Mouse (Mus musculus): ENCODE measurements at regions not wholly inside any gene's neighbourhood (a gene's known extent, or its start where the extent isn't known, plus 50 kb on each side); places are given as distances from the start of the nearest gene placed in this dataset.

DNA sequence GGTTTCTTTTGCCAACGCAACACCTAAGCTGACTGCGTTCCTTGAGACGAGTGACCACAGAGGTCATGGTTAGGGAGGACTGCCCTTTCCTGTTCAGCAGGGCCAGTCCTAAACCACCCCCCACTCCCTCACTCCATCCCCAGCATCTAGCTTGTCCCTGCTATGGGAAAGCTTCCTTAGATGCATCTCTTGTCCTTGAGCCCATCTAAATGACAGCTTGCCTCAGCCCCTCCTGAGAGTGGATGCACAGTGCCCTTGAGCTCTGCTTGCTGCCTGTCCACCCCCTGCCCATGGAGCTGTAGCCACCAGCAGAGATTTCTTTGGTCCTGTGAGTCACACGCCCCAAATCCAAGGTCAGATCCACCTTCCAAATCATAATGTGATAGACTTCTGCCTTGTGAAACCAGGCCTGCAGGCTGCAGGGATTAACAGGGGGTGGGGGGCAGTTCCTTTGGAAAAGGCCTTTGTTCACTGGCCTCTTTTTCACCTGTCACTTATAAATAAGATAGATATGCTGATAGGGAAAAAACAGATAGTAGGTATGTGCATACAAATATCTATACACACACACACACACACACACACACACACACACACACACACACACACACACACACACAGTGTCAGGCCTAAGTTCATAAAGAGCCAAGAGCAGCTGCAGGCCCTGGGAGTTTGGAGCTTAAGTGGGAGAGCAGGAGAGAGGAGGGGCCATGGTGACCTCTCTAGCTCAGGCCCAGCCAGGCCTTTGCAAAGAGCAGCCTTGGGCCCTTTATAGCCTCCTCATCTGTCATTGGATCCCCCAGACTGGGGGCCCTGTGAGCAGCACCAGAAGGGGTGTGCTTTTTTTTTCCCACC, 56.4 kb upstream of the Adra2c start:
- no peak for DNase-seq (ENCODE audit: low read depth, low spot score)

GRCm38 (mm10) chr5:35216271-35216670, 61.8 kb upstream of the Adra2c start:
- no peak for DNase-seq (ENCODE audit: low read depth, low spot score)

DNA sequence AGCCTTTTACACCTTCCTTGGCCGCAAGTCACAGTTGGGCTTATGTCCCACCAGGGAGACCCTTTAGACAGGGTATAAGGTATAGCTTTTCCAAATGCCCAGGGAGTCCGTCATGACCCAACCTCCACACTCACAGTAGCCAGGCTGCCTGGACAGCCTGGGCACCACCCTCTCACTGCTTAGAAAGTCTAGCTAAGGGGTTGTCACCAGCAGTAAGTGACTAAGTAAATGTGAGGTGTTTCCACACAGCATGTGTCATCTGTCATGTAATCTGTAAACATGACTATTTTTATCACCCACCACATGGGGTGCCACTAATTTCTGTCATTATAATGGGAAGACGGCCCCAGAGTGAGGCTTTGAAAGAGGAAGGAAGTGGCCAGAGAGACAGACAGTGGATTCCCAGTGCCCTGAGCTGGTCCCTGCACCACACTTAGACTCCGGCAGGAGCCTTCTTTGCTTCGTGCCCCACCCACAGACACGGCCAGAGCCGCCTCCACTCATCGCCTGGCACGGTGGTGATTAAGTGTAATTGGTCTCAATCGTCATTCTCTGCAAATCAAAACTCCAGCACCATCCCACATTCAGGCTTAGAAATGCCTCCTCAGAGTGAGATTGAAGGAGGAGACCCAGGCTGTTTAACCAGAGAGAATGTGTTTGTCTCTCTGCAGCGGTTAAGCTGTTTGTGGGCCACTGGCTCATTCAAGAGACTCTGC, 62.5 kb upstream of the Adra2c start:
- DNase-seq (ENCODE audit: low read depth, low spot score): no peak

DNA sequence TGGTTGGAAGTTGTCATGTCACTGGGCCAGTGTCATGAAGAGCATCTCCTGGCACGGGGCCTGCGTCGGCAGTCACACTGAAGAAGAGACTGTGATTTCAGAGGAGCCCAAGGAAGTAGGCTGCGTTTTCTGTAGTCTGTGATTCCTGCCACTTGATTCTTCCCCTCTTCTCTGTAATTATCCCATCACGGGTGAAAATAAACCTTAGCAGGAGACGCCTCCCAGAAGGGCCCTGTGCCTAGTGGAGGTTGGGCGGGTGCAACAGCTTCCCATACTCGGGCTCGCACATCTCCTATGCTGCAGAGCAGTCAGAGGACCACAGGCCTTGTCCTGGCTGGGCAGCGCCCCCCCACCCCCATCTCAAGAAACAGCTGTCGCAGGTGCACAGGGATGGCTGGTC, 63.1 kb upstream of the Adra2c start:
- no peak for DNase-seq (ENCODE audit: low read depth, low spot score)

DNA sequence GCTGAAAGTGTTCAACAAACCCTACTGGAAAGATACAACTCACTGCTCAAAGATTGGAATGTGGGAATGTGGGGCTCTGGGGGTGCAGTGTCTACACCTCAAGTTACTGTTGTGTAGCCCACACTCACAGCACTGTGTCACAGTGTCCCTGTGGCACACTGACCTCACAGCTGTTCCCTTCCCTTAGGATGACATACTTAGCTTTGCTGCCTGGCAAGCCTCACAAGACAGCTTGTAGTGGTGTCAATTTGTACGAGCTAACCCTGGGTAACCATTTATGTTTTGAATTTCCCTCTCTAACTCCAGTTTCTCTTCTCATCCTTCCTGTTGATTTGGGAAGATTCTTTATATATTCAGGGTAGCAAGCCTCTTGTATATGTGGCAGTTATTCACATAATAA, 68.8 kb upstream of the Adra2c start:
- no peak for DNase-seq (ENCODE audit: low read depth, low spot score)

- no peak for DNase-seq (ENCODE audit: low read depth, low spot score)
Observed at GRCm38 (mm10) chr5:35204049-35204448, 74.1 kb upstream of the Adra2c start.

DNA sequence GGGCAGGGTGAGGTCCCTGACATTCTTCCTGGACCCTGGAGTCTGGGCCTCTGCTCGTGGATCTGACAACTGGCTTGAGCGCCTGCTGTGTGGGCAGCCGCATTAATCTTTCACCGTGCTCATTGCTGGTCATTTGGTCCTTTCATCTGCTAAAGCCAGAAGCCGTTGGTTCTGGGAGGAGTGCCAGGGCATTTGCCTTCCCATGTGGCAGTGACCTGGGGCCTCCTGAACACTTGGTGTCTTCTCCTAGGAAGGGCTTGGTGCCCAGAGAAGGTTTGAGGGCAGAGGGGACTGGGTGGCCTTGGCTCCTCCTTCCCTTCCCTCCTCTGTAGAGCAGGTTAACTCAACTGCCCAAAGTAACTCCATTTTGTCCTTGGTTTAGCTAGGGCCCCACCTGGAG, 79.7 kb upstream of the Adra2c start:
- DNase-seq (ENCODE audit: low read depth, low spot score): no peak

DNA sequence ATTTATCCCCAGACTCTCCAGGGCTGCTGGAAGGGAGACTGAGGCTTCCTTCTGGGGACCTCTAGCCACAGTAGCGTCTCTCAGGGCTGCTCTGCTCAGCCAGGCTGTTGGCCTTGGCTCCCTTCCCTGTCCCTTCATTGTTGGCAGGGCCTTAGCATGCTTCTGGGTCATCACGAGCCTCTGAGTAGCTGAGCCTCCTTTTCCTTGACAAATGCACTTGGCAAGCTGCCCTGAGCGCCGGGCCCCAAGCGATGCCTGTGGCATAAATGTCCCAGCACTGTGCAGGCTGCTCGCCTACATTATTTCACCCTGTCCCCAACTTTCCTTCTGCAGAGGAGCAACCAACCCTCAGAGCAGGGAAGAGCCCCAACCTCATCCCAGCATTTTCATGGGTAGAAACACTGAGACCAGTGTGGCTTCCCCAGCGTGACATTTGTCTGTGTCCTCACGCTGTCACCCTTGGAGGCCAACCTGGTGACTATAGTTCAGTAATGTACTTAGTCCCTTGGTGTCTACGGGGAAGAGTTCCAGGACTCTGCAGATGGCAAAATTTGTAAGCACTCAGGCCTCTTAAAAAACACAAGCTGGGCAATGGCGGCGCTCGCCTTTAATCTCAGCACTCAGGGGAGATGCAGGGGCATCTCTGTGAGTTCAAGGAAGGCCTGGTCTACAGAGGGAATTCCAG, 83.7 kb upstream of the Lrpap1 start:
- peak; percentile 14 for DNase-seq (ENCODE audit: low read depth, low spot score)

DNA sequence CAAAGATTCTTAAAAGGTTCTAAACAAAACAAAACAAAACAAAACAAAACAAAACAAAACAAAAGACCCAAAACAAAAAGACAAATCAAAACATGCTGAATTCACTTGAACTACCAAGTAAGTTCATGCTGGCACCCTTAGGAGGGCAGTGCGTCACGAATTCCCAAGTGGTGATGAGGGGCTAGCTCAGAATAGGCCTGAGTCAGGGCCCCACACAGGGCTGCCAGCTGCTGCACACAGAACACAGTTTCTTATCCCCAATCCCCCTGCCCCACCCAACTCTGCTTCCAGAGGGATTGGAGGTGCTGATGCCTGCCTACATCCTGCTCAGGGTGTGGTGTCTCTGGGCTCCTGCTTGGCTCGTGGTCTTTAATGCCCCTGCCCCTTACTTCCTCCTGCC, 80.3 kb upstream of the Lrpap1 start:
- no peak for DNase-seq (ENCODE audit: low read depth, low spot score)

GRCm38 (mm10) chr5:35185289-35185688, 79.7 kb upstream of the Lrpap1 start:
- no peak for DNase-seq (ENCODE audit: low read depth, low spot score)

DNA sequence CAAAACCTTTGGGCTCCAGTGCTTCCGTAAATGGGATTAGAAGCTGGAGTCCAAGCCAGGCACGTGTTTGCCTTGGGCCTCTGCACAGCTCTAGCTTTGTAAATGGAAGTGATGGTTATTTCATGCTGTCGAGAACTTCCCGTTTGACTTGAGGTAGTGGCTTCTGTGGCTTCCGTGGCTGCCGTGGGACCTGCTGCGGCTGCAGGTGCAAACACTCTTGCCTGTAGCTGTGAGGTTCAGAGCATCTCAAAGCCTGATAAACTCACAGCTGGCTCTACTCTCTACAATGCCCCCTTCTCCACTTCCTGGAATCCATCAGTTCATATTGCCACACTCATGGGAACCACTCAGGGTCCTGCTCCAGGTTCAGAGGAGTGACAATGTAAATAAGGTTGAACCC, 77.9 kb upstream of the Lrpap1 start:
- no peak for DNase-seq (ENCODE audit: low read depth, low spot score)

DNA sequence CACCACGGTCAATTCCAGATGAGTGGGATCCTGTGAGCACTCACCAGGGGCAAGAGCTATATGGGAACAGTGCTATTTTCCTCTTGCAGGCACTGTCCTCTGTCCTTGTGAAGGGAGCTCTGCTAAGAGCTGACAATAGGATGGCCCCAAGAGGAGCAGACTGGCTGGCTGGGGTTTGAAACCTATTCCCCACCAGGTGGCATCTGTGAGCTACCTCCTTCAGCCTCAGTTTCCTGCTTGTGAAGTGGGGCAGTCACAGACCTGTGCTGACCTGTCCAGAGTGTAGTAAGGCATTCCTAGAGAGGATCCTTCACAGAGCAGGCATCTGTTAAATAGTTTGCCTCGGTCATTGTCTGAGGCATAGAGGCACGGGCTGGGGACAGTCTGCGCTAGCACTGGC, 71.8 kb upstream of the Lrpap1 start:
- peak; percentile 24 for DNase-seq (ENCODE audit: low read depth, low spot score)

- no peak for DNase-seq (ENCODE audit: low read depth, low spot score)
Observed at GRCm38 (mm10) chr5:35176112-35176848, 70.7 kb upstream of the Lrpap1 start.

DNA sequence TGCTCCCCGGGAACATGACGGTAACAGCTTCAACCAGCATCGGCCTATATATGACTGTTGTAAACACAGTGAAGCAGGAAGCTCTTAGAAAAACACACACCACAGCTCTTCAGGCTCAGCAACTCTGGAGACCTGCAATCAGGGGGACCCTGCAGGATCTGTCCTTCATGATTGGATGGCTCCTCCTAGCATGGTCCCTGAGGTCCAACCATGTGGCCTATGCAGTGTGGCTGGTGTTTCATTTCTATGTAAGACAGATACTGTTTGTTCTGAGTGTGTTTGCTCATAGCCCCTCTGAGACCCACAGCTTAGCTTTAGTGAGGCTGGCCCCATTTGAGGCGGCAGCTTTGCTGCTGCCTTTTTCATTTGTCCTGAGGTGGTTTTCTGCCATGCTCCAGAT, 68.8 kb upstream of the Lrpap1 start:
- no peak for DNase-seq (ENCODE audit: low read depth, low spot score)

DNA sequence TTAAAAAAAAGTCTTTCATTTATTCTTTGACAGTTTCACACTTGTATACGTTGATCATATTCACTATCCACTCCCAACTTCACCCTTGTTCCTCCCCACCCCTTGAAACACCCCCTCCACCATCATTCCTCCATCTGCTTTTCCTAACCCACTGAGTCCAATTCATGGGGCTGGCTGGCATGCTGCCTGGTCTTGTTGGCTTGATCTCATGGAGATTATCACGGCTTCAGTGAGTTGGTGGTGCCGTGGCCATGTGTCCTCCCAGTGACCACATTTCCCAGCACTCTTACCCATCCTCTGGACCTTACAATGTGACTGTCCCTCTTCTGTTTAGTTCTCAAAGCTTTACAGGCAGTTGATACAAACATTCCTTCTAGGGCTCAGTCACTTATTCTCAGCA, 65.8 kb upstream of the Lrpap1 start:
- DNase-seq (ENCODE audit: low read depth, low spot score): no peak

GRCm38 (mm10) chr5:35170369-35171130, 65.0 kb upstream of the Lrpap1 start:
- no peak for DNase-seq (ENCODE audit: low read depth, low spot score)

GRCm38 (mm10) chr5:35169614-35170293, 64.2 kb upstream of the Lrpap1 start:
- DNase-seq (ENCODE audit: low read depth, low spot score): no peak

DNA sequence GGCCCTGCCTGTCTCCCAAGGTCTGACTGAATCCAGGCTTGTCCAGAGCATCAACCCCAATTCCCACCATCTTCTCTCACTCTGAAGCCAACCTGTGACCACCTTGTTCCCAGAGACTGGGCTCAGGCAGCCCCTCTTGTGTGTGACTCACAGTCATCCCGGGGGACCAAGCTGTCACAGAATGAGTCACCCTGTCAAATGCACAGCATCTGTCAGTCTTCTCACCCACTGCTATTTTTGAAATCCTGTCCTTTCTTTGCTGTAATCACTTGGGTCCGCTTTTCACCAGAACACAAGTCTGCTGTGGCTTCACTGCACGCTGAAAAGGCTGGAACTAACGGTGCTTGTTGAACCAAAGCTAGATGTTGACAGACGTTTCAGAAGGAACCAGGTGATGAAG, 63.3 kb upstream of the Lrpap1 start:
- no peak for DNase-seq (ENCODE audit: low read depth, low spot score)

DNA sequence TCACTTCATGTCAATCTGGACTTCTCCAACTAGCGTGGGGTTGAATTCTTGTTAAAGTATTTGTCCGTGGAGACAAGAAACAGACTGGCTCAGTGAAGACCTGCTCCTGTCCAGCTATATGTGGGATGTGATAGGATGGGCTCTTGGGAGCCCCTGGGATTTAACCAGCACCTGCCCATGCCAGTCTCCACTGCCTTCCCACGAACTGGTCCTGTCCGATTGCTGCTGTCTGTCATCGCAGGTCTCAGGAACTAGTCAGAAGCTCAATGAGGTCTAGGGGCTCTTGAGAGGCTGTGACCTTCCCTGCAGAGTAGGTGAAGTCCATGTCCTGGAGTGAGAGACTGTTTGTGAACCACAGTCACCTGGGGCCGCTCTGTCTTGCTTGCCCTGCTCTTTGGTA, 62.8 kb upstream of the Lrpap1 start:
- DNase-seq (ENCODE audit: low read depth, low spot score): no peak

- no peak for DNase-seq (ENCODE audit: low read depth, low spot score)
Observed at GRCm38 (mm10) chr5:35165993-35166392, 60.4 kb upstream of the Lrpap1 start.

DNA sequence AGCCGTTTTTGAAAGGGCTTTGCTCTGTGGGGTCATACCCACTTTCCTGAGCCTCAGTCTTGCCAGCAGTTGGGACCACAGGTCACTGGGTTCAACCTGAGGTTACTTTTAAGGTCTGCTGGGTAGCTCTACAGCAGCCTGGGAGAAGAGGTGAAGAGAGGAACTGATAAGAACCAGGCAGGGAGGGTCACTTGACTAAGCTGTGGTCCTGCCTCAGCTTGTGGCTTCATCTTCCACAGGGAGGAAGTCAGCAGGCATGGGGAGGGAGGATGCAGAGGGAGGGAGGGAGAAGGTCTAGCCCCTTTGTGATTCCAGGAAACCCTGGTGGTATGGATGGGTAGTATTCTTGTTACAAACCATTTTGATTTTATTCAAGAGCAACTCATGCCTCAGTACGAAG, 59.9 kb upstream of the Lrpap1 start:
- no peak for DNase-seq (ENCODE audit: low read depth, low spot score)

Data from 3T3-L1 (cell line).